Mouse (Mus musculus): ENCODE results near the gene Kif17.
"Not testable (repeated sequence)": the region's sequence is repeated elsewhere in the genome, so short reads cannot be mapped to it uniquely, and the experiment has no call there.

Kif17 gene

DNA sequence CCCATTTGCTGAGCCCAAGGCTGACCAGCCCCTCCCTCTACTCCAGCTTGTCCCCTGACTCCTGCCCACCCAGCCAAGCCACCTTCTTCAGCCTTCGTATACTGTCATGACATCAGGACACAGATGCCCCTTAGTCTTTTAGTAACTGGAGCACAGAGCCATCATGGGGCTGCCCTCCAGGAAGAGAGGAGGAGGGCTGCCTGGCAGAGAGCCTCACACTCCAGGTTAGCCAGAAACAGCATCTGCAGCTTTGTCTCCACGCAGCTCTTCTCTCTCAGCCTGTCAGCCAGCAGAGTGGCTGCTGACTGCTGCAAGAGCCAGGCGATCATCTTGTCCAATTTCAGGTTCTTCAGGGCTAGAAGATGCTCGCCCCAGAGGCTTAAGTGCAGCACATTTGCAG lies 63.6 kb downstream of the Kif17 start:
- no peak for DNase-seq (ENCODE audit: low spot score)

DNA sequence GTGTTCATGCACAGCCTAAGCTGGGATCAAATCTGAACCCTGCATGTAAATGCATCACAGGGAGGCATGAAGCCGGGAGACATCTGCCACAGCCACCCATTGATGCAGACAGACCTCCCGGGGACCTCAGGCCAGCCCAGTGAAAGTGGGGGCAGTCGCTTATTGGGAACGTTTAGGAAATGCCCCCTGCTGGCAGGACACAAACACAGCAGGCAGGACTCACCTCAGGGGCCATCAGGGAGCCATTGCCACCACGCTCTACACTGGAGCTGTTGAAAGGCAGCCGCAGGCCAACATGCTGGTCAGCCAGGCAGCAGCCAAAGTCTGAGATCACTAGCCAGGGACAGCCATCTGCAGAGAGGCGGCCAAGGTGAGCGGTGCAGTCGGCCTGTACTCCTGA lies 65.5 kb downstream of the Kif17 start:
- no peak for DNase-seq (ENCODE audit: low spot score)

DNA sequence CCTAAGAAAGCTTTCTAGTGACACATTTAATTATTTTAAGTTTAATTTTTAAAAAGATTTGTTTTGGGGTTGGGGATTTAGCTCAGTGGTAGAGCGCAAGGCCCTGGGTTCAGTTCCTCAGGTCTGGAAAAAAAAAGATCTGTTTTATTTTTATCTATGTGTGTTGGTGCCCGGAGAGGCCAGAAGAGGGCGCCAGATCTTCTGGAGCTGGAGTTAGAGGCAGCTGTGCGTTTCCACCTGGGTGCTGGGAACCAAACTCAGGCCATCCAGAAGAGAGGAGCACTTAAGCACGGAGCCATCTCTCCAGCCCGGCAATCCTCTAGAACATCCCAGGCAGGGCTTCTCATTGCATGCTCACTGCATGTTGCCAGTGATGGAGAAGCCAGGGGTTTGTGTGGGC lies 66.1 kb downstream of the Kif17 start:
- no peak for DNase-seq (ENCODE audit: low spot score)

DNA sequence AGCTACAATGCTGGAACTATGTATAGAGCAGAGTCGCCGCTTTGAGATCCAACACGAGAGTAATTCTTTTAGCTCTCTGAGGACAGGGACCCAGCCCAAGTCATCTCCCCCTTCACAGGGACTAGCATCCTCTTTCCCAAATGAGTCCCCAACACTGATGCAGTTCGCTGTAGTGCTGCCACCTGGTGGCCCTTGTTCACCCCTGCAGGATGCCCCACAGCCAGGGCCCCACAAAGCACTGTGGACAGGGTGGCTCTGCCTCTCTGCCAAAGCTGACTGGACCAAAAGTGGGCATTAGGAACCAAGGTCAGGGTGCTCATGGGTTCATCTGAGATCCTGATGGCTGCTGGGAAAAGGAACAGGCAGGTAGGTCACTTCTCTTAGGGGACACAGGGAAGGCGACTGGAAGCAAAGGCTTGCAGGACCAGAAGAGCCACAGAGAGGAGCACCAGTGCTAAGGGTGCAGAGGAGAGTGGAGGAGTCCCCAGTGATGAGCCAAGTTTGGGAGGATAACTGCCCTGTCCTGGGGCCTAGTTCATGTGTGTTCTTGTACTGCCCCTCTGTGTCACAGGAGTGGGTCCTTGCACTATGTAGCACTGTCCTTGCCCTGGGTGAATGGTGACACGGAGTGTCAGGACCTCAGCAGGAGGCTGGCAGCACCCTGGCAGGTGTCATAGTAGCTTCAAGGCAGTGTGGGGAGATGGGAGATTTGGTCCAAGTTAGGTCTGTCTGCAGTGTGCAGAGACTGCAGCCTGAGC lies 68.5 kb downstream of the Kif17 start:
- DNase-seq (ENCODE audit: low spot score): peak; percentile 50

DNA sequence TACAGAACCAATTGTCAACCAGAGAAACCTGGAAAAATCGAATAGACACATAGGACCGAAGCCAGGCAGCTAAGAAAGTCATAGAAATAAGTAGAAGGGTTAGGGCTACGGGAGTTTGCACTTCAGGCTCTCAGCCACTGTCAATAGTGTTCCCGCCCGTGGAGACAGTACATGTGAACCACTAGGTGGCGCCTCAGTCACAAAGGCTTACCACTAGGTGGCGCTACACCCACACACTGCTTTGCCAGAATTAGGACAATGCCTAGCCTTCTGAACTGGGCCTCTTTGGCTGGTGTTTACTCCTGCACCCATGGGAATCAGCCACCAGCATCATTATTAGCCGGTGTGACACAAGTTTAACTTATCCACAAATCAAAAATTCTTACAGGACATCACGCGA lies 69.3 kb downstream of the Kif17 start:
- DNase-seq (ENCODE audit: low spot score): peak; percentile 80

DNA sequence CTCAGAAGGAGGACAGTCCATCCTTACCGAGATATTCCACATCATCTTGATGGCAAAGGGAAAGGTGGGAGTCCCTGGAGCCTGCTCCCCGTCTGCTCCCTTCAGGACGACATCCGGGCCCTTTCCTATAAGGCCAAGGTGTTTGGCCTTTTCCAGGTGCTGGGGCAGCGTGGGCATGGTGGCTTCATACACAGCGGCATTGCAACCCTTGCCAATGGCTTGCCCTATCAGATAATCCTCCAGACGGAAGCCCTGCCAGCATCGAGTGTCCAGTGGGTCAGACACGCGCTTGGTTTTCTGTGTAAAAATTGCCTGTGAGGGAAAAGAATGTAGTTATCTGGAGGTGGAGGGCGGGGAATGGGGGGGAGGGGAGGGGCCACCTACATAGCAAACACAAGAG lies 70.5 kb downstream of the Kif17 start:
- no peak for DNase-seq (ENCODE audit: low spot score)

DNA sequence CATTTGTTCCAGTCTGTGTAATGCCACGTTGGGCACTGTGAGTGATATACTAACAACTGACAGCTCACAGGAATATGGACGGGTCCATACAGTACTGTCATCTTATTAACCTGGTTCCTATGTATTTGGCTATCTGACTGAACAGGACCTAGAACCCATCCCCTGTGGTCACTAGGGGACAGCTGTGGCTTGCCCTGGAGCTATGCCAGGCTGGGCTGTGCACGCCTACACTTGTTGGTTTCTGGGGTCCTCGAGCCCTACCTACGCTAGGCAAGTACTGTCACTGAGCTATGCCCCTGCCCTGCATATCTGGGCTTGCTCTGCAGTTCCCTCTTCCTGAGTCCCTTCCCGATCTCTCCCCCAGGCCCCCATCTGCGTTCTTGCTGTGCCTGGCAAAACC lies 71.3 kb downstream of the Kif17 start:
- no peak for DNase-seq (ENCODE audit: low spot score)

DNA sequence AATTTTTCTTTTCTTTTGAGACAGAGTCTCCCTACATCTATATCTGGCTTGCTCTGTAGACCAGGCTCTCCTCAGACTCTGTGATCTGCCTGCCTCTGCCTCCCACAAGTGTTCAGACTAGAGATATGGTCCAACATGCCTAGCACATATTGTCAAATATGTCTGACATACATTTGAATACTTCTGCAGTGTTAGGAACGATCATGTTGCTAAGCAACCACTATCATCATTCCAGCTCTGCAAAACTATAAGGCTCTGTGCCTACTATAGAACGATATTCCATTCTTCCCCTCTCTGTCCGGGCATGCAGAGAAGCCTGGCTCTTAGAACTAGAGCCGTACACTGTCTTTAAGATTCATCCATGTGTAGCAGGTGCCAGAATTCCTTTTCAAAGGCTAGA lies 72.5 kb downstream of the Kif17 start:
- DNase-seq (ENCODE audit: low spot score): no peak

DNA sequence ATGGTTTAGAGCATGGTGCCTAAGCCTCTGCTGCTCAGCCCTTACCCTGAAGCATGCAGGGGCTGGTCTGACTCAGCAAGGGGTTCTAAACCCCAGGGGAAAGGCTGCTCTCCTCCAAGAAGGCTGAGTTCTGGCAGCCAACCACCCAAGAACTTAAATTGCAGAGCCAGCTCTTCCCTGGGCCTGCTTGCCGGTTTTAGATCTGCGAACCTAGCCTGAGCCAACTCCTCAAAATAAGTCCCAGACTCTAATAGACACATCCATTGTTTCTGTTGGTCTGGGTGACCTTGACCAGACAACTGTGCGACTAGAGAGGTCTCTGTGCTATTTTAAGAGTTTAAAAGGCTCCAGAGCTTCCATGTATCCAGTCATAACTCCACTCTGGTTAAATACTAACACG lies 73.5 kb downstream of the Kif17 start:
- no peak for DNase-seq (ENCODE audit: low spot score)

DNA sequence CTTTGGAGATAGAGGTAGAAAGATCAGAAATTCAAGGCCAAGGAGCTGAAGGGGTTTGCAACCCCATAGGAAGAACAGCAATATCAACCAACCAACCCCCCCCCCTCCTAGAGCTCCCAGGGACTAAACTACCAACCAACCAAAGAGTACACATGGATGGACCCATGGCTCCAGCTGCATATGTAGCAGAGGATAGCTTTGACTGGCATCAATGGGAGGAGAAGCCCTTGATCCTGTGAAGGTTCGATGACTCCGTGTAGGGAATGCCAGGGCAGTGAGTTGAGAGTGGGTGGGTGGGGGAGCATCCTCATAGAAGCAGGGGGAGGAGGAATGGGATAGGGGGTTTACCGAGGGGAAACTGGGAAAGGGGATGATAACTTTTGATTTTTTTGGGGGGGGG lies 74.2 kb downstream of the Kif17 start:
- DNase-seq (ENCODE audit: low spot score): no peak

DNA sequence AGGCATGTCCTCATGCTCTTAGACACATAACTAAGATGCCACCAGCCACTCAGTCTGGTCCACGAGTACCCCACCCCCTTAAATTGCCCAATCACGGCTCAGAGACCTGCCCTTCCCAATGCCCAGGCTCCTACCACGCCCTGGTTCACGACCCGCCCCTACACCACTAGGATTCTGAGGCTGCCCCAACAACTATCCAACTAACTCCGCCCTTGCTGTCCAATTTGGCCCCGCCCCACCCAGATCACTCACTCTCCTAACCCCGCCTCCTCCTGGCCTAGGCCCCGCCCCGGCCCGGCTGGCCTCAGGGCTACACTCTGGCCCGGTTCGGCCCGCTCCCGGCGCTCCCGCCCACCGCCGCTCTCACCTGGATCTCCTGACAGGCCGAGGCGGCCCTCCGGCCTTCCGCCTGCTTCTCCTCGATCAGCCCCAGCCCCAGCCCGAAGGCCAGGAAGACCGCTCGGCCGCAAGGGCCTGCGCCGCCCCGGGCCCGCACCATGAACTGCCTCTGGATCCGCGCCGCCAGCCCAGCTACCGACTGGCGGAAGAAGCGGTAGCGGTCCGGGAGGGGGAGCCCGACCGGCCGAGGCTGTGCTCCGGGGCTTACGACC lies 75.3 kb downstream of the Kif17 start:
- DNase-seq (ENCODE audit: low spot score): peak; percentile 96

DNA sequence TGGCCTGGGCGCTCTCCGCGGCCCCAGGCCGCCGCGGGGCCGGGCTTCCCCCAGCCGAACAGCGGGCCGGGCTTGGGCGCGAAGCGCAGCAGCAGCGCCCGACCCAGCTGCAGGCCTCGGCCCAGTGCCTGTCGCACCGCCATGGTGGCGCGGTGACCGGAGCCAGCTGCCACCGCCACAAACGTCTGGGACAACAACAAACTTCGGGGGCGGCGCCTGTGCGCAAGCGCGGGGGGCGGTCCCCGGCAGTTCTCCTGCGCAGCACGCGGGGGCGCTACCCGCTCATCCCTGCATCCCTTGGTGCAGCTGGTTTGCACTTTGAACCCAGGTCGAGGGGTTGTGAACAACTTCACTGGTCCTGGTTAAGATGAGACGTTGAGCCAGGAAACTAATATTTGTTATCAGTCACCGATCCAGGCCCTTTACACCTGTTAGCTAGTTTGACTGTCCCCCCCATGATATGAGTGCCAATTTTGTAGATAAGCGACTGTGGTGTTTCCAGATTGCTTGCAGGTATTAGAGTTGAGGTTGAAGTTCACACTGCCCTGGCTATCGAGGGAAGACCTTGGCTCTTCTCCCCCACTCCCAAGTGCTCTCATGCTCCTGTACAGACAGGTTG lies 76.0 kb downstream of the Kif17 start, which contains the start of gene Pink1:
Pink1 (minus strand) TSS at position 231 of the 619 bp plus-strand sequence.
- peak; percentile 84 for DNase-seq (ENCODE audit: low spot score)

DNA sequence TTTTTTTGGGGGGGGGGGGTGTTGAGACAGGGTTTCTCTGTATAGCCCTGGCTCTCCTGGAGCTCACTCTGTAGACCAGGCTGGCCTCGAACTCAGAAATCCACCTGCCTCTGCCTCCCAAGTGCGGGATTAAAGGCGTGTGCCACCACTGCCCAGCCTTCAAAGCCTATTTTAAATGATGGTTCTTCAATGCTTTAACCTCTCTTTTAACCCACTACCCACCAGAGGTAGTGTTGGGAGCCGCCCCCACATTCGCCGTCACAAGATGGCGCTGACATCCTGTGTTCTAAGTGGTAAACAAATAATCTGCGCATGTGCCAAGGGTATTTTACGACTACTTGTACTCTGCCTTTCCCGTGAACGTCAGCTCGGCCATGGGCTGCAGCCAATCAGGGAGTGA lies 76.9 kb downstream of the Kif17 start:
- DNase-seq (ENCODE audit: low spot score): not testable (repeated sequence)

DNA sequence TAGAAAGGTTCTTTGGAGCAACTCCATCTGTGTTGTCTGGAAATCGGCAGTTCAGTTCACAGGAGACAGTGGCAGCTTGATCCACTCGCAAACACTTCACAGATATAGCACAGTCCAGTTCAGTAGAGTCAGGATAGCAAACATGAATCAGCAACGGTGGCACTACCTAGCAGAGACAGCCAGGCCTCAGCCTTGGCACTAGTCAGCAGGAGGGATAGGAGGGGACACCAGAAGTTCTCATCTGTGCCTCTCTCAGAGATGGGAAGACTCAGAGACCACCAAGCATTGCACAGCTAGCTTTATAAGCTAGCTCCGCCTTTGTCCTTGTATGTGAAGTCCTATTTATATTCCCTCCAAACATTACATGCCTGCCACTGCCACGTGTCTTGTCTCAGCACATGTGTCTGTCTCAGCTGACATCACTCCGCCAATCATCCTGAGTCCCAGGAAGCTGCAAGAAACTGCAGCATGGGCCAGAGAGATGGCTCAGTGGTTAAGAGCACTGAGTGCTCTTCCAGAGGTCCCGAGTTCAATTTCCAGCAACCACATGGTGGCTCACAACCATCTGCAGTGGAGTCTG lies 77.7 kb downstream of the Kif17 start:
- DNase-seq (ENCODE audit: low spot score): no peak

DNA sequence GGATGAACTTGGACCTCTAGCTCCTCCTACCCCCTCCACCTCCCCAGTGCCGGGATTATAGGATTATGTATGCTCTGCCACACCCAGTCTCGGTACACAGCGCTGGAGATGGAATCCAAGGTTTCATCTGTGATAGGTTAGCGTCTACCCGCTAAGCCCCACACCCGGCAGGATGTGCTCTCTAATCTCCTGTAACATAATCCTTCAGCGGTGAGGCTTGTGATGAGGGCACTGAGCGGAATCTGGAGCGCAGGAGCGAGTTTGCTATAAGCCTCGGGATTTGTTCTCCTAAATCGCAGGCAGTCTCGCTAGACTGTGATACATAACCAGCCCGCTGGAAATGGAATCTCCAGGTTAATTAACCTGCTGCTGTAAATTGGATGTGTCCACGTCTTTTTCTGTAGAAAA lies 80.0 kb downstream of the Kif17 start:
- no peak for DNase-seq (ENCODE audit: low spot score)

DNA sequence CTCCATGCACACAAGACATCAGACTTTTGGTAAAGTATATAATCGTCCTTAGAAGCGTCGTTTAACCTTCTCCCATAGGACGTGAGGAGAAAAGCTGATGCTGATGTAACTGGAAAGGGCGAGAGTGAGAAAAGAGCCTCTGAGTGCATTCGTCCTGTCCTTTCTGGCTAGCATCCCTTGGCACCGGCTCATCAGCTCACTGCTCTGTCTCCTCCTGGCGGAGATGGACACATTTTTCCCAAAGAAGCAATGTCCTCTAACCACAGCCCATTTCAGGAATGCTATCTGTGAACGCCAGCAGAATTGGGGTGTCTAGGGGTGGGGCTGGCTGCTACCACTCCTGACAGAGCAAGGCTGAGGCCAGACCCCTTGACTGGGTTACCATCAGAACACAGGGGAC lies 81.4 kb downstream of the Kif17 start:
- DNase-seq (ENCODE audit: low spot score): no peak

DNA sequence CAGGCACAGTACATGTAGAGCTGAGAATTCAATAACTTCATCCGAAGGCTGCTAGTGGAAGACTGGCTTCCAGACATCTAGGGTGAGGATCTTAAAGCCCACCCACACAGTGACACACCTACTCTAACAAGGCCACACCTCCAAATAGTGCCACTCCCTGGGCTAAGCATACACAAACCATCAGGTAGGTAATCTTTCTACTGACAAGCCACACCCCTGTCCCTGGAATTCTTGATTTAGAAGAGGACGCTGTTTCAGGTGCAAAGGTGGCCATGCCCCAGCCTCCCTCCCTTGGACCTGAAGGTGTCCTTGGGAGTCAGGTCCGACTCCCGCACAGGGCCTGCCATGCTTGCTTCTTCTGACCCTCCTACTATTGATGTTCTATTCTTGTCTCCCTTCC lies 82.9 kb downstream of the Kif17 start:
- DNase-seq (ENCODE audit: low spot score): no peak

DNA sequence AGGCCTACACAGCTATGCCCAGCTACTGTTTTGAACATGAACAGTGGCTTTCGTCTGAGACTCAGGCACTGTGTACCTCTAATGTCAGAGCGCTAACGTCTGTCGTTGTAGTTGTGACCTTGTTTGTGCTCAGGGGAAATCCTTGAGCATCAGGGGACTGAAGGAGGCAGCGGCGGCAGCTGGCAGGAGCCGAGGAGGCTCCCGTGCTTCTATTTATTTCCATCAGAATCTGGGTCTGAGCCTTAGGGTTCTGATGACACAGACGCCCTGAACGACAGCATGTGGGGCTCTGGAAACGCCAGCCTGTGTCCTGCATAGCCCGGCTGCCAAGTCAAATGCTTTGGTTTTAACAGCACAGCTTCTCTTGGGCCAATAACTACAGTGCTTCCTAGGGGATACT lies 84.8 kb downstream of the Kif17 start:
- no peak for DNase-seq (ENCODE audit: low spot score)

DNA sequence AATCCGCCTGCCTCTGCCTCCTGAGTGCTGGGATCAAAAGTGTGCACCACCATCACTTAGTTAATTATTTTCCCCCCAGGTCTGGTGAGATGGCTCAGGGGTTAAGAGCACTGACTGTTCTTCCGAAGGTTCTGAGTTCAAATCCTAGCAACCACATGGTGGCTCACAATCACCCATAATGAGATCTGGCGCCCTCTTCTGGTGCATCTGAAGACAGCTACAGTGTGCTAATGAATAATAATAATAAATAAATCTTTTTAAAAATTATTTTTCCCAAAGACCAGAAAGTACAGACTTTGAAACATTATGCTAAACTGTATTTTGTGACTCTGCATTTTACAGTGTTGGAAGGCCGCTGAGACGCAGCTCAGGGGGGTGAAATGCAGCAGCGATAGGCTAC lies 85.4 kb downstream of the Kif17 start:
- no peak for DNase-seq (ENCODE audit: low spot score)

DNA sequence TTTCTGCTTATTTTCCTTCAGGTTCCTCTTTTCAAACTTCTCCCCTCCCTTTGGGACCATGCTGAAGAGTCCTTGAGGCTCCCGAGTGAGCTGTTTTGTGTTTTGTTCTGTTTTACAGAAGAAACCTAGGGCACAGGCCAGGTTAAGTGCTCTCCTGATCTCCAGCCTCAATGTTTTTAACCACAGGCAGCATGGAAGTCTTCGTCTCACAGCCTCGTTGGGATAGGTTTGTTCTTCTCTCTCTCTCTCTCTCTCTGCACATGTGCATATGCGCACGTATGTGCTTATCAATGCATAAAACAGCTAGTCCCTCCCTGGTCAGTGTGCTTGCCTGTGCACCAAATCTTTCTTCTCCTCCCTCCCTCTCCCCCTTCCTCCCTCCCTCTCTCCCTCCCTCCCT lies 86.6 kb downstream of the Kif17 start:
- DNase-seq (ENCODE audit: low spot score): no peak

DNA sequence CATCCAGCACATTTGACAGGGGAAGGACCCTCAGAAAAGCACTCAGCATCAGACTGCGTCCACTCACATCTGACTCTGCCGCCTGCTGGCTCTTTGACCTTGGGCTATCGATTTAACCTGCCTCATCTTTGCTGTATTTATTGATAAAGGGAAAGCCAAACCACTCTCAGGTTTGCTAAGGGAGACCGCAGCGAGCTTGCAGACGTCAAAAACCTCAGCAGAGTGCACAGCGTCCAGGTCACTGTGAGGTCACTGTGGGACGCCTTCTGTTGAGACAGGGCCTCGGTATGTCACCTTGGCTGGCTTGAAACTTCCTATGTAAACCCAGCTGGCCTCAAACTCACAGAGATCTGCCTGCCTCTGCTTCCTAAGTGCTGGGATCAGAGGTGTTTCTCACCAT lies 87.1 kb downstream of the Kif17 start:
- DNase-seq (ENCODE audit: low spot score): no peak

DNA sequence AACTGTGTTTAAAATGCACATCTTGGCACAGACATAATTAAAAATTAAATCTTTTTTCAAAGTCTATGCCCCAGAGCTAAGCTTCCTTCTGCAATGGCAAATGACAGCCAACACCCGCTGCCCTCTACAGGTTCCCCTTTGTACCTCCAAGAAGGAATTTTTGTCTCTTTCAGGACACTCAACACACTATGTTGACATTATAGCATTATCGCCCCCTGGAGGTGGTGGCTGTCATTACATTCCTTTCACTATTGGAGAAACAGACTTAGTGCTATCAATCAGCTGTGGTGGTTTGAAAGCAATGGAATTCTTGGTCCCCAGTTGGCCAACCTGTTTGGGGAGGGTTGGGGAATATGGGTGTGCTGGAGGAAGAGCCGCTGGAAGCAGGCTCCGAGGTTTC lies 89.7 kb downstream of the Kif17 start:
- no peak for DNase-seq (ENCODE audit: low spot score)

DNA sequence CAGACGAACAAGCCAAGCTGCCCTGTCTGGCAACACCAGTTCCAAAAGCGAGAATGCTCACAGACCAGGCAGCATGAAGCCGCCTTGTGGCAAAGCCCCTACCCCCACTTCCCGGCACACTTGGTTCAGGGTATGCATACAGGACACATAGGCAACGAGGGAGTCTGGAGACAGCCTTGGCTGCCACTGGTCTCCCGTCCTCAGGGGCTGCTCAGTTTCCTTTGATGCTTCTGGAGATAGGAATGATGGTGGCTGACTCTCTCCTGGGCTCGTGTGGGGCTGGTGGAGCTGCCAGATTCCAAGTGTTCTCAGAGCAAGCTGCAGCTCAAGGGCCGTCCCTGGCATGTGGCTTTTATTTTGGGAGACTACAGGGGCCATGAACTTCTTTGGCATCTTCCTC lies 91.2 kb downstream of the Kif17 start:
- no peak for DNase-seq (ENCODE audit: low spot score)

All from urinary bladder, postnatal 25 days (tissue).